Mouse (Mus musculus) heart, embryonic 16.5 days (tissue): ENCODE data around the gene Nr6a1. TPM values are rescaled to one million over a fixed set of nuclear protein-coding genes. Genes with fewer than 3 reads are reported as not detected.
A peak's percentile ranks its signal among the peaks of the same experiment; 100 is the strongest.

ENCODE experiments used
- ATAC-seq: fragments of 200-750 bp; cut with Nextera tagmentation; replicated peaks from 2 replicates; pipeline ENCODE4 v1.8.0; 2017; ENCODE audit warnings: moderate number of reproducible peaks; ENCODE audit not compliant: insufficient read depth, low FRiP score; ENCODE audit errors: extremely low read depth
- H3K27ac ChIP-seq: fragments of 300-500 bp; sonication (generic); 2 replicates; pipeline ENCODE4 v1.5.1; 2014; ENCODE audit warnings: mild to moderate bottlenecking, low read length, control low read depth, moderate library complexity
- H3K27me3 ChIP-seq: fragments of 300-500 bp; sonication (generic); 2 replicates; pipeline ENCODE4 v1.6.1; 2014; ENCODE audit warnings: low read length, mixed read lengths; ENCODE audit not compliant: control insufficient read depth, insufficient read depth
- H3K36me3 ChIP-seq: fragments of 300-500 bp; sonication (generic); 2 replicates; pipeline ENCODE4 v1.6.1; 2014; ENCODE audit not compliant: control insufficient read depth, insufficient read depth
- H3K4me1 ChIP-seq: fragments of 300-500 bp; sonication (generic); 2 replicates; pipeline ENCODE4 v1.6.1; 2014; ENCODE audit warnings: low read length, mixed read lengths; ENCODE audit not compliant: control insufficient read depth, insufficient read depth
- H3K4me2 ChIP-seq: fragments of 300-500 bp; sonication (generic); 2 replicates; pipeline ENCODE4 v1.6.1; 2014; ENCODE audit warnings: low read depth, mild to moderate bottlenecking, control low read depth, low read length
- H3K4me3 ChIP-seq: fragments of 300-500 bp; sonication (generic); 2 replicates; pipeline ENCODE4 v1.5.1; 2014; ENCODE audit warnings: mild to moderate bottlenecking, control low read depth, low read length
- H3K9ac ChIP-seq: fragments of 300-500 bp; sonication (generic); 2 replicates; pipeline ENCODE4 v1.6.1; 2014; ENCODE audit warnings: low read length, control low read depth
- H3K9me3 ChIP-seq: fragments of 300-500 bp; sonication (generic); replicated peaks from 2 replicates; pipeline ENCODE4 v1.6.1; 2016; ENCODE audit warnings: low read length; ENCODE audit not compliant: control insufficient read depth
- WGBS: fragments of 180-500 bp; shearing (Covaris S2); extraction: QIAGEN DNeasy Blood & Tissue Kit; methylation state at CpG from one replicate; pipeline ENCODE4 v1.1.7; 2014; 5-methylcytosine and 5-hydroxymethylcytosine counted together
- polyA plus RNA-seq: library from polyadenylated mRNA; unstranded; fragments of >200 nt; fragmentation: Nextera tagmentation; extraction: Ambion mirVana; gene quantifications from 2 replicates; pipeline ENCODE4 v1.2.1, GENCODE M21; 2015

Nr6a1 gene
- polyA plus RNA-seq, 1 experiment from 2014 or later = 0.55 TPM

GRCm38 (mm10) chr2:38698623-38699022 lies 228.9 kb downstream of the Nr6a1 start:
- H3K9me3 ChIP-seq = no peaks in the 10 kb centered on the region
- H3K9ac ChIP-seq = no peak overlapping the region
- peaks cover 20% of the 10 kb centered on the region for H3K27me3 ChIP-seq
- H3K4me2 ChIP-seq = no peak overlapping the region
- no peaks in the 10 kb centered on the region for H3K36me3 ChIP-seq
- no peak for ATAC-seq
- no peak overlapping the region for H3K27ac ChIP-seq
- WGBS = 83% methylated on average over 5 of the region's 5 CpGs
- H3K4me3 ChIP-seq = no peak overlapping the region
- no peaks in the 10 kb centered on the region for H3K4me1 ChIP-seq

GRCm38 (mm10) chr2:38697128-38698120 lies 230.1 kb downstream of the Nr6a1 start:
- H3K27me3 ChIP-seq = peaks cover 18% of the 10 kb centered on the region
- no peak overlapping the region for H3K4me2 ChIP-seq
- H3K4me1 ChIP-seq = no peaks in the 10 kb centered on the region
- H3K36me3 ChIP-seq = no peaks in the 10 kb centered on the region
- no peak overlapping the region for H3K9ac ChIP-seq
- H3K4me3 ChIP-seq = no peak overlapping the region
- H3K9me3 ChIP-seq = no peaks in the 10 kb centered on the region
- H3K27ac ChIP-seq = no peak overlapping the region
- WGBS = 50% methylated on average over 27 of the region's 27 CpGs
- ATAC-seq = no peak

GRCm38 (mm10) chr2:38695770-38696169 lies 231.7 kb downstream of the Nr6a1 start:
- WGBS = 69% methylated on average over 9 of the region's 9 CpGs
- Histone ChIP-seq H3K27me3 (peaks cover 22% of the 10 kb centered on the region), H3K36me3 (no peaks in the 10 kb centered on the region), H3K4me1 (no peaks in the 10 kb centered on the region), H3K4me2 (no peak overlapping the region), H3K4me3 (no peak overlapping the region), H3K9ac (no peak overlapping the region), H3K27ac (no peak overlapping the region), H3K9me3 (no peaks in the 10 kb centered on the region)
- no peak for ATAC-seq

- Histone ChIP-seq H3K36me3 (no peaks in the 10 kb centered on the region), H3K9me3 (no peaks in the 10 kb centered on the region), H3K4me2 (no peak overlapping the region), H3K27me3 (peaks cover 21% of the 10 kb centered on the region), H3K27ac (no peak overlapping the region), H3K4me3 (no peak overlapping the region), H3K4me1 (peaks cover 5% of the 10 kb centered on the region), H3K9ac (no peak overlapping the region)
- ATAC-seq = no peak
- 8% methylated on average over 8 of the region's 8 CpGs for WGBS
Measured at GRCm38 (mm10) chr2:38691542-38691941, 235.9 kb downstream of the Nr6a1 start.

- no peak for ATAC-seq
- Histone ChIP-seq H3K27me3 (peaks cover 13% of the 10 kb centered on the region), H3K4me1 (peaks cover 5% of the 10 kb centered on the region), H3K27ac (no peak overlapping the region), H3K9me3 (no peaks in the 10 kb centered on the region), H3K4me2 (no peak overlapping the region), H3K4me3 (no peak overlapping the region), H3K36me3 (no peaks in the 10 kb centered on the region), H3K9ac (no peak overlapping the region)
- WGBS = 79% methylated on average over 1 of the region's 1 CpGs
Measured at GRCm38 (mm10) chr2:38689881-38690280, 237.6 kb downstream of the Nr6a1 start.

- no peaks in the 10 kb centered on the region for H3K9me3 ChIP-seq
- peak overlapping the region; percentile 34; the same call in 1 of the 2 replicates for H3K9ac ChIP-seq
- peaks cover 12% of the 10 kb centered on the region for H3K27me3 ChIP-seq
- H3K4me2 ChIP-seq = peak overlapping the region; percentile 60
- no peaks in the 10 kb centered on the region for H3K36me3 ChIP-seq
- 5% methylated on average over 29 of the region's 29 CpGs for WGBS
- H3K27ac ChIP-seq = no peak overlapping the region
- no peak for ATAC-seq
- peak overlapping the region; percentile 30 for H3K4me3 ChIP-seq
- H3K4me1 ChIP-seq = peaks cover 5% of the 10 kb centered on the region
Measured at GRCm38 (mm10) chr2:38688791-38689520, 238.5 kb downstream of the Nr6a1 start.

GRCm38 (mm10) chr2:38685746-38686145 lies 241.7 kb downstream of the Nr6a1 start:
- Histone ChIP-seq H3K4me3 (no peak overlapping the region), H3K4me1 (peaks cover 5% of the 10 kb centered on the region), H3K4me2 (no peak overlapping the region), H3K9me3 (no peaks in the 10 kb centered on the region), H3K27ac (no peak overlapping the region), H3K36me3 (no peaks in the 10 kb centered on the region), H3K9ac (no peak overlapping the region), H3K27me3 (peaks cover 8% of the 10 kb centered on the region)
- no peak for ATAC-seq
- 61% methylated on average over 3 of the region's 3 CpGs for WGBS

GRCm38 (mm10) chr2:38683083-38683482 lies 244.4 kb downstream of the Nr6a1 start:
- H3K4me1 ChIP-seq = no peaks in the 10 kb centered on the region
- H3K4me3 ChIP-seq = no peak overlapping the region
- H3K9ac ChIP-seq = no peak overlapping the region
- H3K9me3 ChIP-seq = no peaks in the 10 kb centered on the region
- no peak overlapping the region for H3K4me2 ChIP-seq
- no peaks in the 10 kb centered on the region; the same call in 1 of the 2 replicates for H3K27me3 ChIP-seq
- ATAC-seq = no peak
- no peak overlapping the region for H3K27ac ChIP-seq
- 61% methylated on average over 5 of the region's 5 CpGs for WGBS
- no peaks in the 10 kb centered on the region for H3K36me3 ChIP-seq

GRCm38 (mm10) chr2:38682209-38682608 lies 245.3 kb downstream of the Nr6a1 start:
- H3K27me3 ChIP-seq = no peaks in the 10 kb centered on the region; the same call in 1 of the 2 replicates
- no peak for ATAC-seq
- WGBS = 85% methylated on average over 5 of the region's 5 CpGs

More at GRCm38 (mm10) chr2:38682209-38682608, 245.3 kb downstream of the Nr6a1 start:
- Histone ChIP-seq H3K36me3 (no peaks in the 10 kb centered on the region), H3K4me2 (no peak overlapping the region), H3K27ac (no peak overlapping the region), H3K9ac (no peak overlapping the region), H3K4me1 (no peaks in the 10 kb centered on the region), H3K4me3 (no peak overlapping the region), H3K9me3 (no peaks in the 10 kb centered on the region)
